Mouse (Mus musculus): Measurements from ENCODE around the gene Ccnb3. TPM values are rescaled to one million over a fixed set of nuclear protein-coding genes. Genes with fewer than 3 reads are reported as not detected.
"Not testable (repeated sequence)": the region's sequence is repeated elsewhere in the genome, so short reads cannot be mapped to it uniquely, and the experiment has no call there.

Gene Ccnb3
- polyA plus RNA-seq, 1 experiment: not detected

DNA sequence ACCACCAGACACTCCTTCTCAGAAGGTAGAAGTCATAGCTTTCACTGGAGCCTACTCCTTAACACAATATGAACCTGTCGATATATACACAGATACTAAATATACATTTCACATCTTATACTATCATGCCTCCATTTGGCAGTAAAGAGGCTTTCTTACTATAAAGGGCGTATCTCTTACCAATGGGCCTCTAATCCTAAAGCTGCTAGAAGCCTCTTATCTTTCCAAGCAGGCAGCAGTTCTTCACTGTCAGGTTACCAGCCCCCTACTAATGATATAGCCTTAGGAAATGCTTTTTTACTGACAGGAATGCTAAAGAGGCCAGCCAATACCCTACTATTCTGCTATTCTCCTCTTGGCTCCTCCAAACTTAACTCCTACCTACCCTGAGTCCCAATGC is 16.2 kb upstream of the Ccnb3 start:
- TF ChIP-seq CTCF (IDR thresholded peaks at IDR 0.05; ENCODE audit: borderline replicate concordance, control insufficient read depth, extremely low read depth, insufficient read depth, low read length, poor library complexity): no peak
- Histone ChIP-seq H3K36me3 (ENCODE audit: control insufficient read depth, insufficient read depth, low read length) (no peaks in the 10 kb centered on the region), H3K27me3 (ENCODE audit: control insufficient read depth, insufficient read depth, low read length) (no peaks in the 10 kb centered on the region), H3K4me1 (replicated peaks; ENCODE audit: control insufficient read depth, insufficient read depth, low read length) (no peaks in the 10 kb centered on the region), H3K27ac (ENCODE audit: control insufficient read depth, insufficient read depth, low read length) (no peak overlapping the region), H3K4me3 (ENCODE audit: control insufficient read depth, insufficient read depth, low read length) (no peak overlapping the region)
- 90% methylated on average over 2 of the region's 2 CpGs for WGBS
- no peak for DNase-seq

DNA sequence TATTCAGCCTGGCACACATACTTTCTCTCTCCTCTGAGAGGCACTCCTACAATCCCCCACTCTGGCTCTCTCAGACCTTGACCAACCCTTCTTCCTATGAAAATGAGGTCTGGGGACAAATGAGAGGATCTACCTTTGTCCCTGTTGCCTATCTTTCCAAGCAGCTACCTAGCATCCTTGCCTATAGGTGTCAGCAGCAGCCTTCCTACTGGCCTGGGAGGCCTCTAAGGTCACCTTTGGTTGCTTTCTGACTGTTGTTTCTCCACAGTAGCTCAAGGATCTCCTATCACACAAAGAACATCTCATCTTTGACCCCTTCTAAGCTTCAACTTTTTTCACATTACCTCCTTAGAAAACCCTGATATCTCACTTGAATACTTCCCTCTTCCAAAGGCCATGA is 15.6 kb upstream of the Ccnb3 start:
- no peak overlapping the region for H3K27ac ChIP-seq (ENCODE audit: control insufficient read depth, insufficient read depth, low read length)
- no peaks in the 10 kb centered on the region for H3K27me3 ChIP-seq (ENCODE audit: control insufficient read depth, insufficient read depth, low read length)
- no peak overlapping the region for H3K4me3 ChIP-seq (ENCODE audit: control insufficient read depth, insufficient read depth, low read length)
- DNase-seq: no peak
- TF ChIP-seq POLR2A (IDR thresholded peaks at IDR 0.05; ENCODE audit: control insufficient read depth, extremely low read depth, insufficient read depth, low read length, poor library complexity) (no peak), CTCF (IDR thresholded peaks at IDR 0.05; ENCODE audit: borderline replicate concordance, control insufficient read depth, extremely low read depth, insufficient read depth, low read length, poor library complexity) (no peak)
- no peaks in the 10 kb centered on the region for H3K36me3 ChIP-seq (ENCODE audit: control insufficient read depth, insufficient read depth, low read length)
- no peaks in the 10 kb centered on the region for H3K4me1 ChIP-seq (replicated peaks; ENCODE audit: control insufficient read depth, insufficient read depth, low read length)

DNA sequence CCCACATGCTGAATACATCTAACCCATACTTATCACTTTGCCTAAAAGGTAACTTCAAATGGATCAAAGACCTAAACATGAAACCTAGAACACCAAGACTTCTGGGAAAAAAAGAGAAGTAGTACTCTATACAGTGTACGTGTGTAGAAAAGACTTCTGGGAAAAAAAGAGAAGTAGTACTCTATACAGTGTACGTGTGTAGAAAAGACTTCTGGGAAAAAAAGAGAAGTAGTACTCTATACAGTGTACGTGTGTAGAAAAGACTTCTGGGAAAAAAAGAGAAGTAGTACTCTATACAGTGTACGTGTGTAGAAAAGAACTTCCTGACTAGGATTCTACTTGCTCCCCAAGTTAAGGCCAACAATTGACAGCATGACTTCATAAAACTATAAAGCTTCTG is 57.5 kb downstream of the Ccnb3 start:
- not testable (repeated sequence) for H3K27me3 ChIP-seq (ENCODE audit: control insufficient read depth, insufficient read depth, low read length); H3K27ac ChIP-seq (ENCODE audit: control insufficient read depth, insufficient read depth, low read length); H3K36me3 ChIP-seq (ENCODE audit: control insufficient read depth, insufficient read depth, low read length); H3K4me3 ChIP-seq (ENCODE audit: control insufficient read depth, insufficient read depth, low read length); H3K4me1 ChIP-seq (replicated peaks; ENCODE audit: control insufficient read depth, insufficient read depth, low read length); DNase-seq
- WGBS: 37% methylated on average over 4 of the region's 4 CpGs

DNA sequence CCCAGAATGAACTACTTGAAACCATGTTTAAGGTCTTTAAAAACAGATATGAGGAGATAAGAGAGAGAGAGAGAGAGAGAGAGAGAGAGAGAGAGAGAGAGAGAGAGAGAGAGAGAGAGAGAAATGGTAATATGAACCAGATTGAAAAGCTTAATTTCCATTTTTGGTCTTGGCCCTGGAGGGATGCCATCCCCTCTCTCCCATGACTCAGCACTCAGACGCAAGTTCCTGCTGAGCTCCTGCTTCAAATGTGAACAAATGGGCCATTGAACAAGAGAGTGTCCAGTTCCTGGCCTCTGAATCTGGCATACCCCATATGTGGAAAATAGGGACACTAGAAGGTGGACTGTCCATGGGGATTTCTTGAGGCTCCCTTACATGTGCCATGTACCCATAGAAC is 69.5 kb downstream of the Ccnb3 start:
- no peak for DNase-seq
- no peaks in the 10 kb centered on the region for H3K4me1 ChIP-seq (replicated peaks; ENCODE audit: control insufficient read depth, insufficient read depth, low read length)
- no peak for TF ChIP-seq POLR2A (IDR thresholded peaks at IDR 0.05; ENCODE audit: control insufficient read depth, extremely low read depth, insufficient read depth, low read length, poor library complexity)
- TF ChIP-seq CTCF (IDR thresholded peaks at IDR 0.05; ENCODE audit: borderline replicate concordance, control insufficient read depth, extremely low read depth, insufficient read depth, low read length, poor library complexity): no peak
- no peak overlapping the region for H3K4me3 ChIP-seq (ENCODE audit: control insufficient read depth, insufficient read depth, low read length)
- 79% methylated on average over 1 of the region's 1 CpGs for WGBS
- no peaks in the 10 kb centered on the region for H3K27me3 ChIP-seq (ENCODE audit: control insufficient read depth, insufficient read depth, low read length)
- no peaks in the 10 kb centered on the region for H3K36me3 ChIP-seq (ENCODE audit: control insufficient read depth, insufficient read depth, low read length)
- H3K27ac ChIP-seq (ENCODE audit: control insufficient read depth, insufficient read depth, low read length): no peak overlapping the region

DNA sequence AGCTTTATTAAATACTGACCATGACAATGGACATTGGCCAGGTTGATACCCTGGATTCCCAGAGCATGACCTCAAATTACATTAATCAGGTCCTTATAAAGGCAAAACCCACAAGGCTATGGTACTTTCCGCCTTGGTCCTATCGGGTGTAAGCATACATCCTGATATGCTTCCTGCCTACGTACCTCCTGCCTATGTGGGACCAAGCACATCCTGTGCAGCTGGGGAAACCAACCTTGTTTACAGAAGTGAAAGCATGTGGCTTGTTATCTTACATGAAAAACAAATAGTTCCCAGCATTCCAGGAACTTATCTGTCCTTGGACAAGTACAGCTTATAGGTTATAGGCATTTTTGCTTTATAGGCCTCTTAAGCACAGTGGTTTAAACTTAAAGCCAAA is 72.8 kb downstream of the Ccnb3 start:
- Histone ChIP-seq H3K36me3 (ENCODE audit: control insufficient read depth, insufficient read depth, low read length) (no peaks in the 10 kb centered on the region), H3K27me3 (ENCODE audit: control insufficient read depth, insufficient read depth, low read length) (no peaks in the 10 kb centered on the region), H3K4me3 (ENCODE audit: control insufficient read depth, insufficient read depth, low read length) (no peak overlapping the region), H3K27ac (ENCODE audit: control insufficient read depth, insufficient read depth, low read length) (no peak overlapping the region), H3K4me1 (replicated peaks; ENCODE audit: control insufficient read depth, insufficient read depth, low read length) (no peaks in the 10 kb centered on the region)
- 23% methylated on average over 3 of the region's 3 CpGs for WGBS
- no peak for TF ChIP-seq POLR2A (IDR thresholded peaks at IDR 0.05; ENCODE audit: control insufficient read depth, extremely low read depth, insufficient read depth, low read length, poor library complexity)
- TF ChIP-seq CTCF (IDR thresholded peaks at IDR 0.05; ENCODE audit: borderline replicate concordance, control insufficient read depth, extremely low read depth, insufficient read depth, low read length, poor library complexity): no peak
- DNase-seq: peak; percentile 5

Other genes starting within 250 kb of the Ccnb3 start
- 0.03 TPM in 1 of 2 replicates, not detected in the other for gene Akap4, start 25.9 kb upstream of the Ccnb3 start, polyA plus RNA-seq (2012; rRNA removed)

Measured in thymus, adult 2 months (tissue).